Mouse (Mus musculus) E14TG2a.4 (cell line): ENCODE data around the gene Vcam1.

Experiments used
- CTCF ChIP-seq: conservative IDR thresholded peaks from 2 replicates; pipeline ENCODE4 v1.5.1; 2014; ENCODE audit warnings: low read length
- NANOG ChIP-seq: IDR thresholded peaks from 2 replicates; pipeline ENCODE4 v1.6.1; 2014; ENCODE audit warnings: borderline replicate concordance, low read length, mixed read lengths
- POU5F1 ChIP-seq: IDR thresholded peaks from 2 replicates; pipeline ENCODE4 v1.6.1; 2014; ENCODE audit warnings: low read length, borderline replicate concordance

DNA sequence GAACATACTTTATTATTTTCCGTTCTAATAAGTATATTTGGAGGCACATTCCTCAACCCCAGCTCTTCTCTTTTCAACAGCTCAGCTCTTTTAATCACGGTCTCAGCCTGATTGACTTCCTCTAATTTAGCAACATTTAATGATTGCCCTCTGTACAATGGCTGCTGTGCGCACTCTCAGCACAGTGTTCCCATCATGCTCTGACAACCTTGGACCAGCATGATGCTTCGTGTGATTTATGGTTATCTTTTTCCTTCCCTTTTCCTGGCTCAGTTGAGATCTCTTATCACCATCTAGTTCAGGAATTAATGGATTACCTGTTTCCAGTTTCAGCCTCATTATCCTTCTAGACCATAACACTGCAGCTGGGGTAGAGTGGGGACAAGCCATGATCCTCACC is 34.2 kb downstream of the Vcam1 start:
- TF ChIP-seq CTCF = no peak
- no peak for TF ChIP-seq POU5F1
- no peak for TF ChIP-seq NANOG
